Mouse (Mus musculus) adrenal gland, postnatal 36 days (tissue): ENCODE results near the gene Setd3. TPM values are rescaled to one million over a fixed set of nuclear protein-coding genes. Genes with fewer than 3 reads are reported as not detected.

ENCODE experiments used
- DNase-seq, 2 experiments: peaks; one replicate each; pipeline ENCODE4 v3.0.0; 2021; ENCODE audit warnings: mixed read lengths in 1 of 2
- total RNA-seq, 2 experiments: library from RNA; stranded (reverse); gene quantifications; 2 replicates each; pipeline ENCODE4 v1.2.3; 2021

The Setd3 gene
- total RNA-seq, 2 experiments from 2014 or later: 108 to 126 TPM

DNA sequence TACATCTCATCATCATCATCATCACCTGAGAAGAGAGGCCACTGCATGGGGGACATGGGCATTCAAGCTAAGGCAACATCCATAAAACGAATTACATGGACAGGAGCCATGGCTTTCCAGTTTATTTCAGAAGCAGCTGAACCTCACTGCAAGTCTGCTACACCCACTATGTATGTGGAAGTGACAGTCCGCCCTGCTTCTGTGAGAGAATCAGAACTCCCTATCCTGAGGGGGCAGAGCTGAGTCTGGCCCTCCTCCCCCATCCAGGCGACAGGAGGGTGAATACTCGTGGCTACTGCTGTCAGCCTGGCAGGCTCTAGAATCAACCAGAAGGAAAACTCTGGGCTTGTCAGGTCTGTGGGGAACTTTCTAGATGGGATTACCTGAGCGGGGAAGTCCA, 106.2 kb downstream of the Setd3 start:
- no peak for DNase-seq

DNA sequence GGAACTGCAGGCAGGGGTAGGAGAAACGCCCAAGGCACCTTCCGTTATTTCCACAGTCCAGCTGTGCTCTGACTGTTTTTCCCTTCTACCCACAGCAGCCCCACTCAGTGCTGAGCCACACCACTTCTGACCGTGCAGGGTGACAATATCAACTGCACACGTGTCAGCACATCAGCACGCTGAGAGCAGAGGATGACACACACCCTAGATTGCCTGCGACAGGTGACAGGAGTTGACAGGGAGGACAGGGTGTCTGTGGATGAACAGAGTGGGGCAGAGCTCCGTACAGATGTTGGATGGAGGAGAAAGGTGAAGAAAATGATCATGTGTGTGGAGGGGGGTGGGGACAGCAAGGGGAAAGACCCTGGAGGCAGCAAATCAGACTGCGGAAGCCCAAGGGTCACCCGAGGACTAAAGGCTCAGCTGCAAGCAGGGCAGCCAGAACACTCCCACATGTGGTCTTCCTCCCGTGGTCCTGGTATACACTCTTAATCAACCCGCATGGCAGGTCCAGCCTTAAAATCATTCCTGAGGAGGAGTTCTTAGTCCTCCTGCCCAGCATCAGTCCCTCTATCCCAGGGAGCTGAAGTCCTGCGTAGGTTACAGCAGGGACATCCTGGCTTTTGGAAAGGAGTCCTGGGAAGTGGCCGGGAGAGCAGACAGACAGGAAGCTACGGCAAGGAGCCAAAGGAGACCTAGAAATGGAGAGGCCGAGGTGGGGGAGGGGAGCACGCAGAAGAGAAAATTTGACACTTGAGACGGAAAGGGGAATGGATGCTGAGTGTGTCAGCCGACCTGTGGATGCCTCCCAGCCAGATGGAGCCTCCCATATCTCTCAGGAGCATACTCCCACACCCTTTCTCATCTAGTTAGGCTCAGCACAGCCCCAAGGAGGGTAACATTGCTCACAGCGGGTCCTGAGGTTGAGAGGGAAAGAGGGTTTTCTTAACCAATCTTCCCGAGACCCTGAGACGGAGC, 108.1 kb downstream of the Setd3 start:
- DNase-seq: no peak

DNA sequence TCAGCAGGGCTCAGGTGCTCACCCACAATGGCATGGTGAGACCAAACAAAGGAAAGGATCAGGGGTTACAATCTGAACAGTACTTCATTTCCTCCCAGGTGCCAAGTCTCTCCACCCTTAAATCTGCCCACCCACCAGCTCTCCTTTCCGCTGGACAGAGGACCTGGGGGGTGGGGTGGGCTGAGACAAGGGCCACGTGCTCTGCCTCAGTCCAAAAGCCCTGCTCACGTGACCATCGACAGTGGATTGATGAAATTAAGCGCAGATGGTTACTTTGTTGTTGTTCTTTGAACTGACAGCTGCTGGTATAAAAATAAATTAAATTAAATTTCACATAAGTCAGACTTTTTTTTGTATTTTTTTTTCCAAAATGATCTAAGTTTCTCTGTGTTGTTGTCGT, 109.6 kb downstream of the Setd3 start:
- DNase-seq: no peak

DNA sequence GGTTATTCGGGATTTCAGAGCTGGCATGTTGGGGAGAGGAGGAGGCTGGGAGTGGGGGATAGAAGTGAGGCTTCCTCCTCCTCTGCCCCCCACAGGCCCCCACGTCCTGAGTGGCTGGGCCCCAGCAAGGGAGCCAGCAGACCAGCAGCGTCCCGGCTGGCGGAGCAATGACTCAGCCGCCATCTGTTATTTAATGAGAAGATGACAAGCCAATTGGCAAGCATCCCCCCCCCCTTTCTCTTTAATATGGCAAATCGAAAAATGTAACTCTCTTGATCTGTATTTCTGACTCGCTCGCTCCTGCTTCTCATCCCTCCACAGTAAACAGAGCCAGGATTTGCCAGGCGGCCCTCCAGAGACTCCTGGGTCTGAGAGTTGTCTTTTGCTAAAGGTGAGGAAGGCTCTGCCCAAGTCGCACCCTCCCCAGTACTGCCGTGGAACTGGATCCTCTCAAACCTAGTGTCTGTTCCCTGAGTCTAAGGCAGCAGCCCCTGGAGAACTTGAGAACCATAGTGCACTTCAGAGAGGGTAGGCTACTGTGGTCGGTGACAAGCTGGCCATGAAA, 111.2 kb downstream of the Setd3 start:
- DNase-seq: peak; percentile 23 to 24

DNA sequence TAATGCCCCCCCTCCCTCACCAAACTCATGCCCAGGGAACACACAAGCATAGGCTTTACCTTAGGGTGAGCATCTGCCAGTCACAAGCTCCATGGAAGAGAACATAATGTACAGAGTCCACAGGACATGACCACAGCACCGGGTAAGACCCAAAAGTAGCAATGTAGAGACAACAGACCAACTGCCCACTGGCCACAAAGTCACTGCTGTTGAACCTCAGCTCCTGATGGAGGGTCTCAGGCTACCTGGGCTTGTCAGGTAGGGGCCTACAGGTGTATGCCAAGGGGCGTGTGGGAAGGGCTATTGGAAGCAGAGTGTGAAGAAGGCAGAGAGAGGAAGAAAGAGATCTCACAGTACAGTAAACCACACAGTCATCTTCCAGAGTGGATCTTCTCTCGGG, 111.9 kb downstream of the Setd3 start:
- no peak for DNase-seq

DNA sequence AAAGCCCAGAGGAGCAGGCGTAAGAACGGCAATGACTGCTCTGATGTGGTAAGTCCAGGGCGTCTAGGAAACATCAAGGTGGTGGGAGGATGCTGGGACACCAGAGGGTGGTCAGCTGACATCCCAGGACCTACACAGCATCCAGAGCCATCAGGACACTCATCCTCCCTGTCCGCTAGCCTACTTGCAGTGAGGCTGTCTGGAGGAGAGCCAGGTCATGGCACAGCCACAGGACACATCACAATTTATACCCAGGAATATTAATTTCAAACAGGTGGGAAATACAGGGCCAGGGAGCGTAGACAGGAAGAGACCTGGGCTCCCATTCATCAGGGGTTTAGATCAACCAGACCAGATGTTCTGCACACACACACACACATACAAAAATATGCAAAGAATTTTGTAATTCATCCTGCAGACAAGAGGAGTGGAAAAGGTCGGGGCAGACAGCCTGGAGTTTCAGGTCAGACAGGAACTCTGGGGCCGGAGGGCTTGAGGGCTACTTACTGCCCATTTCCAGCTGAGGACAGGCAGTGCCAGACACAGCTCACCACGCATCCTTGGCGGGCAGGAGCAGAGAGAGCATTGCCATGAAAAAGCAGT, 114.6 kb downstream of the Setd3 start:
- DNase-seq: no peak

DNA sequence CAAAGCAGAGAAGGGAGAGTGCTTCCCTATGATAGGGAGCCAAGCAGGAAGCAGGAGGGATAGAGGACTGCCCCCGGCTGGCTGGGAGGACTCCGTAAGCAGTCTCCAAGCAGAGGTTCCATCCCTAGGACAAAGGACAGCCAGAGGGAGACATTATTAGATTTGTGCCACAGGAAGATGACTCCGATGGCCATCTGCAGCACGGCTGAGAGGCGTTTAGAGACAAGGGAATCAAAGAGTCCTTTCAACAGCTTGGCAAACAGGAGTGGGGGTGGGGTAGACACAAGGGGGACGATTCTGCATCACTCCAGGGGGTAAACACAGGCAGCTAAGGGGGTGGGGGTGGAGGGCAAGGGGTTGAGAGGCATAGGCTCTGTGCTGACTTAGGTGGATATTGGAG, 115.1 kb downstream of the Setd3 start:
- DNase-seq: no peak

DNA sequence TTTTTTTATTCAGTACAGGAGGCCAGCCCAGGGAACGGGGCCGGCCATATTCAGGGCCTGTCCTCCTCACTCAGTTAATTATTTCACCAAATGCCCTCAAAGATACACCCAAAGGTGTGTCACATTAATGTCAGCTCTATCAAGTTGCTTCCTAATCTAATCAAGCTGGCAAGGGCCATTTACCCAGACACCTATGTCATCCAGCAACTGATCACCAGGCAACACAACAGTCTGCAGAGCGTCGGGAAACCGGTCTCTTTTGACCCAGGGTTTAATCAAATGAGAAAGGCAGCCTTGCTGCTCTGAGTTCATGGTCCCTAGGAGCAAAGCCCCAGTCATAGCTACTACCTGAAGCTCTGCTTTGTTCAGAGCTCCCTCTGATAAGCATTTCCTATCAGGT, 117.0 kb downstream of the Setd3 start:
- DNase-seq: no peak

DNA sequence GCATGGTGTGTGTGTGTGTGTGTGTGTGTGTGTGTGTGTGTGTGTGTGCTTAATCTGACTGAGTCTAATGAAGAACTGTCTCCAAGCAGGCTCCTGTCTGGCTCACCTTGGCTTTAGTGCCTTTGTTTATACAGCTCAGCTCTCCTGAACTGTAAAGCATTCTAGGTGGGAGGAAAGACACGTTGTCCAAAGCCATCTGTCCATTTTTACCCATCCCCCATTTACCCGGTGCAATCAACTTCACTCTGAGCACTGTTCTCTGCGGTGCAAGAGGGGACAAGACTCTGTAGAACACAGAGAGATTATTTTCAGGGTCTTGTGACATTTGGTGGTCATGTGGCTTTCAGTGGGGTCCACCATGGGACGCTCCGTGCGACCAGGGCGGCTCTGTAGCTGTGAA, 117.5 kb downstream of the Setd3 start:
- no peak for DNase-seq

Other genes with a start within 250 kb of the Setd3 start
- gene Bcl11b, start 175.7 kb downstream of the Setd3 start, total RNA-seq: under 1 TPM; 0.07 to 0.50 TPM
- gene Ccnk, start 265 bp upstream of the Setd3 start, total RNA-seq: 10 to 100 TPM; 26.6 to 32.9 TPM
- gene Ccdc85c, start 96.1 kb upstream of the Setd3 start, total RNA-seq: 10 to 100 TPM; 21.6 to 28.8 TPM
- gene Hhipl1, start 127.0 kb upstream of the Setd3 start, total RNA-seq: under 1 TPM; 0.76 to 0.86 TPM
- gene Cyp46a1, start 155.1 kb upstream of the Setd3 start, total RNA-seq: 1 to 10 TPM in 1 of 2 experiments, under 1 TPM in 1; 0.99 to 2.0 TPM
- 10 to 100 TPM; 16.6 to 44.6 TPM for gene Eml1, start 191.6 kb upstream of the Setd3 start, total RNA-seq